Mouse (Mus musculus) G1E-ER4 (cell line): ENCODE results near the gene Dnmt3a. TPM values are rescaled to one million over a fixed set of nuclear protein-coding genes. Genes with fewer than 3 reads are reported as not detected.

Experiments used
- GATA1 ChIP-seq: IDR thresholded peaks from one replicate; pipeline ENCODE4 v1.8.0; 2012; ENCODE audit warnings: low read length, inconsistent platforms
- polyA plus RNA-seq: library from polyadenylated mRNA; stranded (reverse); fragments of >175 nt; gene quantifications from 2 replicates; pipeline ENCODE4 v1.2.3, GENCODE M21; 2012

The Dnmt3a gene
- polyA plus RNA-seq = 0.01 TPM in 1 of 2 replicates, not detected in the other

DNA sequence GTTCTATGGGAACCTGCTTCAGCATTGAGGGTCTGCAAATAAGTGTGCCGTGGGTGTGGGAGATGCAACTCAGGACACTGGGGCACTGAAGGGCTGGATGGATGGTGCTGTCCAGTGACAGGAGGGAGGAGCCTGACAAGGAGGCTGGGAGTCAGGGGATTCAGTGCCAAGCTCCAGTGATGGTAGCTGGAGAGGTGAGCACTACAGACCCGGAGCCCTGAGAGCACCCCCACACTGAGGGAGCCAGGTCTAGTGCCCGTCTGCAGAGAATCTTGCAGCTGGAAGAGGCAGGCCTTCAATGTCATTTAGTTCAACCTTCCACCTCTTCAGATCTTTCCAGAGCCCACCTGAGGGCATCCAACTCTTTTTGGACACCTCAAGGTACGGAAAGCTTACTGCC is at the start of gene Dnmt3a:
TSS of gene Dnmt3a (plus strand) at position 156 of the 400 bp plus-strand sequence.
- no peak for TF ChIP-seq GATA1

GRCm38 (mm10) chr12:3756216-3756615 is 49.6 kb upstream of the Dnmt3a start:
- no peak for TF ChIP-seq GATA1

DNA sequence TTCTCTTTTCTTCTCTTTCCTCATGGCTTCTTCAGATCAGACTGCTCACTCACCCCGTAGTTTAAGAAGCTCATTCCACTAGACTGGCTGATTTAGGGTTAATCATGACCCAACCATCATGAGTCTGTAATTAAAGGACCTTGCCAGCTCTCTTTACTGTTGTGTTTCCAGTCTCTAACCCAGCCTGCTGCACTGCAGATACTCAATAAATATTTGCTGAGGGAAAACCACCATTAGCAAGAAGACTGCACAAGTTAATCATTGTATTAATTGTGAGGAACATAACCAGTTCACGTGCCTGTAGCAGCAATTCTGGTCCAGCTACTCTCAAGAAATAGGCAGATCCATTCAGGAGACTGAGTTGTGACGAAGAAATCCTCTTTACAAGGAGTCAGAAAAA is 47.7 kb upstream of the Dnmt3a start:
- no peak for TF ChIP-seq GATA1

DNA sequence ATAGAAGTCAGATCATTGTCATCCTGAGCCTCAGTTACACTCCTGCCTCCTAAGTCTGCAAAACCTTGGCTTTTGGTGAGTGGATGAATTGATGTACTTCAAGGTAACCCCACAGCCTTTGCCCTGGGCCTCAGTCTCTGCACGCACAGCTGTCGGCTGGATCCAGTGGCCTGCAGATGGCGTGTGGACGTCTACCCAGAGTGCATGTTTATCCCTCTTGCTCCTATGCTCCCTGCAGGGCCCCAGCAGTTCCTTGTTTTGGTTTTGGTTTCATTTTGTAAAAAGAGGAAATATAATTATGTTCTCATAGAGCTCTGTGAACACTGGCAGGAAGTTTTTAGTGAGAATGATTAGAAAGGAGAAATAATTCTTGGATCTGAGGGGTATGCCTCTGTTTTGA is 46.4 kb upstream of the Dnmt3a start:
- TF ChIP-seq GATA1 = no peak

DNA sequence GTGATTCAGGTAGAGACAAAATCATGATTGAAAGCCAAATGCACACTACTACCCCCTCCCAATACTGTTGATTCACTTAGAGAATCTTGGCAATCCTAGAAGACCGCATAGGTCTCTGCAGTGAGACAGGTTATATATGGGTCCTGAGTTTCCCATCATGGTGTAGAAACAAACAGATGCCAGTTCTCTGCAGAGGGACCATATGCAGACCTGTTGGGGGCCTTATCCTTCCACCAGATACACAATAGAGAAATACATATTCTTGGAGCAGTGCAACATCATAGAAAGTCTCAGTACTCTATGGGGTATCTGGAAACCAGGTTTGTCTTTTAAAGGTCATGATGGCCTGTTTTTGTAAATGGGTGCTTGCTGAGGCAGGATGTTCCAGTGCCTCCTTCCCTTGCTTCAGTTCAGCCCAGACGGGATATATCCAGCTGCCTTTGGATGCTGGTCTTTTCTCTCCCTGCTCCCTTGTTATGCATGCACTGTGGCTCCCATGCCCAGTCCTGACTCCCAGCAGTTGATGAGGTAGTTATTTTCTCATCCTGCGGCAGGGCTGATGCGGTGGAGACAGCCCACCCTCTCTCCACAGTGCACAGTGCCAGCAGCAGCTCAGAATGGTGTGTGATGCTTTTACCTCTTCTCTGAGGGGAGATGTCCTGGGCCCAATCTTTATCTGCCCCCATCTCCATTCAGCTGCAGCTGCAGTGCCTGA is 44.8 kb upstream of the Dnmt3a start:
- no peak for TF ChIP-seq GATA1

DNA sequence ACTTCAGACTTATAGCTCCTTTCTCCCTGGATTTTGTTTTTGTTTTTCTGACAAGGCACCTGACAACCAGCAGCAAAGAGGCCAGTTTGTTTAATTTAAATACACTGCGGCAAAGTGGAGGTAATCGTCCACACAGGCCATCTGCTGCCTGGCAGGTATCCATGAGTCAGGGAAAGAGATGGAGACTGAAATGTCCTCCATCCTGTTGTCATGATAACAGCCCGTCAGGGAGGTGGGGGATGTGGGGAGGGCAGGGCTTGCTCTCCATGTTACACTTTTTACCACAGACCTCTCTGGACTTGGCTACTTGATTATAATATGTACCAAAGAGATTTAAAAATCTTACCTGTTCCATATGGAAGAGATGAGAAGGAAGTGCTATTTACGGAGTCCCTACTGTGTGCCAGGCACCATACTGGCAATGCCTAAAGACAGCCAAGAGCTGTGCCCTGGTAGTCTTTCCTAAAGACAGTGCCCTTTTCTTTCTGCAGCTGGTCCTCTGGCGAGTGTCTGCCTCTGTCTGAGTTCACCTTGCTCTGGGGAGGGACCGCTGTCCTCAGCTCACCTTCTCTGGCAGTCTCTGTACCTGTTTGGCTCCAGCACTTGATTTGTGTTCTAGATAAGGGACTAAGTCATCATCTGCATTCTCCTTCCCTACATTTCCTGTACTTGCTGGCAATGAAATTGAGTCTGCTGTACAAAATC is 44.1 kb upstream of the Dnmt3a start:
- TF ChIP-seq GATA1 = no peak

DNA sequence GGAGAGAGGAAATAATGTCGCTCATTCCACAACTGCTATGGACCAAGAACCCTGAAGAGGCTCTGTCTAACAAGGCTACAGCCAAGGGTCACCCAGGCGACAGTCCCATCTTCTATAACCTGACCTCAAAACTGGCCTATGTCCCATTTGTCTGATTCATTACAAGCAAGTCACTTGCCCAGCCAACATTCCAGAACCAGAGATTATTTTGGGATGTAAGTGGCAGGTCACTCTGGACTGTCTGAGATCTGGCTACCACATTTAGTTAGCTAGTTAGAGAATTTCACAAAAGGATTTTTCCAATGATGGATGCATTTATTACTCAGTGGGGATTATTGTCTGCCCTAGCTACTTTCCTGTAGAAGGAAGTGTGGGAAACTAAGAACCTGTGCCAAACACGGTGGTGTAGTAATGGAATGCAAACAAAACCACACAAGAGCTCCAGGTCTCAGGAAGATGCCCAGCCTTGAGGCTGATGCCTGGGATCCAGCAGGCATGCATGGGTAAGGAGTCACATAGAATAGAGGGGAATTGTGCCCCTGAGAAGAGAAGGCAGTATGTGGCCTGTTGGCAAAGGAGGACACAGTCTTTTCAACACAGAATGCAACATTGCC is 41.5 kb upstream of the Dnmt3a start:
- no peak for TF ChIP-seq GATA1

- no peak for TF ChIP-seq GATA1
Measured at GRCm38 (mm10) chr12:3767360-3767759, 38.4 kb upstream of the Dnmt3a start.

GRCm38 (mm10) chr12:3768391-3768790 is 37.4 kb upstream of the Dnmt3a start:
- no peak for TF ChIP-seq GATA1

- no peak for TF ChIP-seq GATA1
Measured at GRCm38 (mm10) chr12:3770546-3770945, 35.3 kb upstream of the Dnmt3a start.

DNA sequence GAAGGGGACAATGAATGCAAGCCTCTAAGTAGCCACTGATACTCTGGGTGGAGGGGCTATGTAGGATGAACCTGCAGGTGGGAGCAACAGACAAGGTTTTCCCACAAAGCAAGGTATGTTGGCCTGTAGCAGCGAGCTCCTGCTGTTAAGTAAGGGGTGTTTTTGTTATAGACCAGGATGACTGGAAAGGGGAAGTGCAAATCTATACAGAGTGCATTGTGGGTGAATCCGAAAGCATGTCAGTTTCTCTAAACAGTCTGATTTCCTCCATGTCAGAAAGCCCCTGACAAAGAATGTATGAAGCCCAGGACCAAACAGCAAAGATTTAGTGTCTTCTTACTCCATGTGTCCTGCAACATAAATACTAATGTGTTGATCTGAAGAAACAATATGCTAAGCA is 34.7 kb upstream of the Dnmt3a start:
- no peak for TF ChIP-seq GATA1

DNA sequence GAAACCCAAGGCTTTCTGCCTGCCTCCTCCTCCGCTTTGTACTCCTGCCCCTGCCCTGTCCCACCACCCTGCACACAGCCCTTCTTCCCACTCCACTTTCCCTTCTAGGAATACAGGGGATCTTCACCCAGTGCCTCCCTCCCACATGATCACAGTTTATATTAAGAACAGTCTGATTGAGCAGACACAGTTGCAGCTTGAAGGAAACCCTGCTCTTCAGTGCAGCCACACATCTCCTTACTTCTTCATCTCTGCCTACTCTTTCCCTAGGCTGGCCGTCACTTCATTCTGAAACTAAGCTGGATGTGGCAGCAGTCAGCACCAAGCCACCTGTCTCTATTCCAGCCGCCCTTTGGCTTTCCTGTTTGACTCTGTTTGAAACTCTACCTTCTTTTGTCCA is 32.2 kb upstream of the Dnmt3a start:
- TF ChIP-seq GATA1 = no peak

DNA sequence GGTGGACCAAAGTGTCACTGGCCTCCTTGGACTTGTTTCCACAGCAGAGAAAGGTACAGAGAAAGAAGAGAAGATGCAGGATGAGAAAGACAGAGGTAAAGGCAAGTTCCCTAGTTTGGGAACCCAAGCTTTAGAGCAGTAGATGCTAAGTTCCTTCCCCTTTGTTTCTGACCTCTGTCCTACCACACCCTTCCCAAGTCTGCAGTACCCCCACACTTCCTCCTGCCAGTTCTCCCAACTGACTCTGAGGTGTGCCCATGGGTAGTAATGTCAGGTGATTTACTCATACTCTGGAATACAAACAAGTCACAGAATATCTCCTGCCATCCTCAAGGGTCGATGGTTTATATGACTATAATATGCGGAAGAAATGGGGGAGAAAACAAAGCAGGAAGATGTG is 29.8 kb upstream of the Dnmt3a start:
- TF ChIP-seq GATA1 = no peak

DNA sequence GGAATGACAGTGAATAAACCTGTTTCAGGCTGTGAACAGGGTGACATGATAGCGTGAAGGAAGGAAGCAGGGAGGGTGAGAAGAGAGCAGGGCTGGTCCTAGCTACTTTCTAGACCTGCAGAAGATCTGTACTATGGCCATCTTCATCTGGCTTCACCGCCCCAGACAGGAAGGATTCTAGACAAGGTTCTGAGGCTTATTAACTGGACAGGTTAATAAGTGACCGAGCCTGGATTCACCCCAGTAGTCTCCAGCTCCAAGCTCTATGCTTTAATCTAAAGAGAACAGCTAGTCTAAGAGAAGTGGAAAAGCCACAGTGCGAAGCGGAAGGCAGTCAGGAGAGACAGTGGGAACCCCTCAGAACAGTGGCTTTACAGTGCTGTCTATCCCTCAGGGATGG is 28.1 kb upstream of the Dnmt3a start:
- no peak for TF ChIP-seq GATA1

DNA sequence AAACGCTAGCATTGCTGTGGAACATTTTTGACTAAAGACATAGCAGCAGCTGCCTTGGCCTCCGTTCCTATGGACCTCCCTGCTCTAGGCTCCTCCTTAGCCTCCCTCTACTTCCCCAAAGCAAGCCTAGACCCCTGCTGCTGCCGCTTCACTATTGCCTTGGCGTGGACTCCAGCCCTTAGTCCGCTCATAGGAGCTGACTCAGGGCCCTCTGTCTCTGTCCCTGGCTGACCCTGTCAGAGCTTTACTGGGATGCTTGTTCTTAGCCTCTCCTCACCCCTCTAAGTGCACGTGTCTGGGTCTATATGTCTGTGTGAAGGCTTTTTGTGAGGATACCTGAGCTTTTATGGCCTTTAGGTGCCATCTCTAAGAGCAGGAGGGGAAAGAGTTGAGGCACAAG is 27.5 kb upstream of the Dnmt3a start:
- TF ChIP-seq GATA1 = no peak

DNA sequence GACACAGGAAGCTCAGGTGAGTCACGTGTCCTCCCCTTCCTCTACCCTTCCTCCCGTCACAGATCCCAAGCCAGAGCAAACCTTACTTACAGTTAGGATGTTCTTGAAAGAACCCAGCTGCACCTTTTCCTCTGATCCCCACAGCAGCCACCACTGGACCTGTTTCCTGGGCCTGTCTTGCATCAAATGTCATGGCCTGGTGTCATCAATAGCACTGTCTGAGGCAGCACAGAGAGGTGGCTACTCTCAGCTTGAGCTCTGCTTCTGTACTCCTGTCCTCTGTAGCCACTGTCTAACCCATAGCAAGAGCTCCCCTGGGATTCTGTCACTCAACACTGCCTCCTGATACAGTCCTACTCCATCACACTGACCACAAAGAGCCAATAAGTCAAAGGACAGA is 26.2 kb upstream of the Dnmt3a start:
- no peak for TF ChIP-seq GATA1
